Mouse (Mus musculus) c-Kit-negative CD71-positive TER-119-positive erythroid progenitor cells, embryonic 14.5 days (primary cell): ENCODE results near the gene Elf2.

ENCODE experiments used
- DNase-seq: peaks from one replicate; pipeline ENCODE4 v3.0.0-alpha.2; 2013; ENCODE audit warnings: low read depth, low spot score

Gene Elf2

GRCm38 (mm10) chr3:51234752-51235055, 105.8 kb downstream of the Elf2 start:
- DNase-seq = no peak

GRCm38 (mm10) chr3:51233918-51234751, 106.3 kb downstream of the Elf2 start:
- DNase-seq = no peak

- DNase-seq = no peak
Measured at GRCm38 (mm10) chr3:51233474-51233873, 107.0 kb downstream of the Elf2 start.

GRCm38 (mm10) chr3:51232205-51232910, 108.1 kb downstream of the Elf2 start:
- no peak for DNase-seq

- DNase-seq = no peak
Measured at GRCm38 (mm10) chr3:51231499-51231898, 109.0 kb downstream of the Elf2 start.

GRCm38 (mm10) chr3:51230886-51231285, 109.6 kb downstream of the Elf2 start:
- no peak for DNase-seq

GRCm38 (mm10) chr3:51230146-51230835, 110.2 kb downstream of the Elf2 start:
- peak; percentile 91 for DNase-seq

- DNase-seq = no peak
Measured at GRCm38 (mm10) chr3:51229226-51229625, 111.2 kb downstream of the Elf2 start.

GRCm38 (mm10) chr3:51228821-51229205, 111.7 kb downstream of the Elf2 start:
- no peak for DNase-seq

GRCm38 (mm10) chr3:51228038-51228820, 112.2 kb downstream of the Elf2 start:
- DNase-seq = peak; percentile 85

- no peak for DNase-seq
Measured at GRCm38 (mm10) chr3:51226601-51227000, 113.9 kb downstream of the Elf2 start.

GRCm38 (mm10) chr3:51225979-51226378, 114.5 kb downstream of the Elf2 start:
- DNase-seq = no peak

GRCm38 (mm10) chr3:51225226-51225750, 115.2 kb downstream of the Elf2 start:
- no peak for DNase-seq

- DNase-seq = peak; percentile 85
Measured at GRCm38 (mm10) chr3:51224363-51225225, 115.9 kb downstream of the Elf2 start, which contains the start of gene Noct. Noct (plus strand) TSS chr3:51224447.

- DNase-seq = no peak
Measured at GRCm38 (mm10) chr3:51223556-51223955, 116.9 kb downstream of the Elf2 start.

GRCm38 (mm10) chr3:51222834-51223460, 117.5 kb downstream of the Elf2 start:
- DNase-seq = no peak

GRCm38 (mm10) chr3:51222302-51222701, 118.2 kb downstream of the Elf2 start:
- DNase-seq = no peak

GRCm38 (mm10) chr3:51221847-51222246, 118.6 kb downstream of the Elf2 start:
- no peak for DNase-seq

- no peak for DNase-seq
Measured at GRCm38 (mm10) chr3:51220846-51221245, 119.6 kb downstream of the Elf2 start.

GRCm38 (mm10) chr3:51219213-51219612, 121.2 kb downstream of the Elf2 start:
- DNase-seq = no peak
